Mouse (Mus musculus): Measurements from ENCODE around the gene Gm20403.

- TF ChIP-seq MAFK (IDR thresholded peaks at IDR 0.05; ENCODE audit: insufficient replicate concordance, low read length) (no peak), POLR2A (IDR thresholded peaks at IDR 0.05; ENCODE audit: low read depth, low read length) (no peak), TCF12 (IDR thresholded peaks at IDR 0.05; ENCODE audit: low read depth, low read length) (no peak), GABPA (IDR thresholded peaks at IDR 0.05; ENCODE audit: insufficient replicate concordance, low read depth, low read length) (no peak), USF1 (IDR thresholded peaks at IDR 0.05; ENCODE audit: low read depth, low read length) (no peak), NRF1 (IDR thresholded peaks at IDR 0.05; ENCODE audit: low read depth, low read length) (no peak)
These were observed 5.4 kb downstream of the Gm20403 start for GRCm38 (mm10) chr12:54980939-54981338.

Measured in CH12.LX (cell line).